Mouse (Mus musculus): ENCODE results near the gene Hist1h2ad. TPM values are rescaled to one million over a fixed set of nuclear protein-coding genes. Genes with fewer than 3 reads are reported as not detected.
"Not testable (repeated sequence)": the region's sequence is repeated elsewhere in the genome, so short reads cannot be mapped to it uniquely, and the experiment has no call there.

Gene Hist1h2ad
- polyA plus RNA-seq, 1 experiment from 2014 or later, result 1.6 TPM

DNA sequence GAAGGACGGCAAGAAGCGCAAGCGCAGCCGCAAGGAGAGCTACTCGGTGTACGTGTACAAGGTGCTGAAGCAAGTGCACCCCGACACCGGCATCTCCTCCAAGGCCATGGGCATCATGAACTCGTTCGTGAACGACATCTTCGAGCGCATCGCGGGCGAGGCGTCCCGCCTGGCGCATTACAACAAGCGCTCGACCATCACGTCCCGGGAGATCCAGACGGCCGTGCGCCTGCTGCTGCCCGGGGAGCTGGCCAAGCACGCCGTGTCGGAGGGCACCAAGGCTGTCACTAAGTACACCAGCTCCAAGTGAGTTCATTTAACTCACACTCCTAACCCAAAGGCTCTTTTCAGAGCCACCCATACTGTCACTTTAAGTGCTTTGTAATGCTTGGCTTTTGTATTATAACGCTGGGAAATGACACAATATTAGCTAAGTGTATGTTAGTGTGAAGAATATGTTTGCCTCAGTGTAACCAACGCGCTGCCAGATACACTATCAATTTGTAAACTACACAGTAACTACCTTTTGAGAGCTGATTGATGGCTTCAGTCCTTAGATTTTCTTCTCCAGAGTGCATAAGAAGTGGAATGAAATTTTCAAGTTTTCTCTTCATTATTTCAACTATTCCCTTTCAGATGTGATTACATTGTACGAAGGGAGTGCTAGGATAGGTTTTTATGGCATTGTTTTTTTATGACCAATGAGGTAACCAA lies 2.5 kb upstream of the Hist1h2ad start:
- H3K4me2 ChIP-seq, result peak overlapping the region; percentile 73
- H3K36me3 ChIP-seq; H3K27me3 ChIP-seq; ATAC-seq (replicated peaks; ENCODE audit: insufficient number of reproducible peaks, insufficient read depth, low FRiP score, low read depth); H3K9me3 ChIP-seq (replicated peaks): not testable (repeated sequence)
- H3K4me3 ChIP-seq, result peak overlapping the region; percentile 54
- H3K9ac ChIP-seq, result peak overlapping the region; percentile 58
- peaks cover 34% of the 10 kb centered on the region for H3K4me1 ChIP-seq (replicated peaks)
- peak overlapping the region; percentile 97 for H3K27ac ChIP-seq
- WGBS, result under 1% methylated on average over 17 of the region's 34 CpGs

- peak overlapping the region; percentile 58 for H3K9ac ChIP-seq
- 41% methylated on average over 2 of the region's 2 CpGs for WGBS
Observed at GRCm38 (mm10) chr13:23572218-23573033, 1.8 kb upstream of the Hist1h2ad start.

DNA sequence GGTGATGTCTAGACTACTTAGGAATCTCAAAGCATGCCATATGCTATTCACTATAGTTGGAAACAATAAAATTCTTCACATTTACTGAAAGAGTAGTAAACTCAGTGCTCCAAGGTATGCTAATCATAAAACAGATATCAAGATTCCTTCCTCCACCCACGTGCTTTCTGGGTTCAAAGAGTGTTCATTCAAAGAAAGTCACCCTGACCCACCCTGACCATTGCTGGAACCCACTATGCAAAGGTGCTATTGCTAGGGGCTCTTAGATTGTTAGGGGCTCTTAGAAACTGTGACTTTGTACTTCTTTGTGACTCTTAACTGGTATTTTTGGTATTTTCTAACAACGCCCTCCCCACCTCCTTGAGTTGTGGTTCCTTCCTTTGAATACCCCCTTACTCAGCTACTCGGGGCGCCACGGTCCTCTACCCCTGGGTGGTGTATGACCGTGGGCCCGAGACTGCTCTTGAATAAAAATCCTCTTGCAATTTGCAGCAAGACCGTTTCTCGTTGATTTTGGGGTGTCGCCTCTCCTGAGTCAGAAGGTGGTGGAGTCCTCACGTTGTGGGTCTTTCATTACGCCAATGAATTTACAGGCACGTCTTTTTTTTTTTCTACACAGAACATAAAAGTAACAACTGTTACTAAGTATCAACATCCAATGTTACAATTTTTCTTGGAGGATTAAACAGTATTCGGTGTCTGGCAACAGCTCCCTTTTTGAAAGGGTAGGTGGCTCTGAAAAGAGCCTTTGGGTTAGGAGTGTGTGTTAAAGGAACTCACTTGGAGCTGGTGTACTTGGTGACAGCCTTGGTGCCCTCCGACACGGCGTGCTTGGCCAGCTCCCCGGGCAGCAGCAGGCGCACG lies 915 bp upstream of the Hist1h2ad start:
- Histone ChIP-seq H3K4me1 (replicated peaks) (peaks cover 39% of the 10 kb centered on the region), H3K27ac (peak overlapping the region; percentile 97), H3K4me3 (peak overlapping the region; percentile 54), H3K4me2 (peak overlapping the region; percentile 73), H3K9ac (peak overlapping the region; percentile 58)
- H3K27me3 ChIP-seq; H3K36me3 ChIP-seq; H3K9me3 ChIP-seq (replicated peaks); ATAC-seq (replicated peaks; ENCODE audit: insufficient number of reproducible peaks, insufficient read depth, low FRiP score, low read depth): not testable (repeated sequence)
- 13% methylated on average over 20 of the region's 20 CpGs for WGBS

More at GRCm38 (mm10) chr13:23572218-23573033, 1.8 kb upstream of the Hist1h2ad start:
- Histone ChIP-seq H3K27ac (peak overlapping the region; percentile 97), H3K27me3 (no peaks in the 10 kb centered on the region), H3K4me3 (peak overlapping the region; percentile 54), H3K9me3 (replicated peaks) (no peaks in the 10 kb centered on the region), H3K36me3 (no peaks in the 10 kb centered on the region), H3K4me2 (peak overlapping the region; percentile 73), H3K4me1 (replicated peaks) (peaks cover 39% of the 10 kb centered on the region)
- no peak for ATAC-seq (replicated peaks; ENCODE audit: insufficient number of reproducible peaks, insufficient read depth, low FRiP score, low read depth)

GRCm38 (mm10) chr13:23574546-23575170 lies 477 bp downstream of the Hist1h2ad start:
- not testable (repeated sequence) for H3K9ac ChIP-seq; H3K36me3 ChIP-seq; H3K27me3 ChIP-seq; H3K9me3 ChIP-seq (replicated peaks); ATAC-seq (replicated peaks; ENCODE audit: insufficient number of reproducible peaks, insufficient read depth, low FRiP score, low read depth)
- Histone ChIP-seq H3K4me1 (replicated peaks) (peaks cover 38% of the 10 kb centered on the region), H3K4me2 (peak overlapping the region; percentile 73), H3K27ac (peak overlapping the region; percentile 97), H3K4me3 (peak overlapping the region; percentile 54)
- 1% methylated on average over 14 of the region's 39 CpGs for WGBS

- Histone ChIP-seq H3K27ac (peak within 1 kb of the TSS; percentile 79), H3K9ac (peak within 1 kb of the TSS; percentile 61), H3K27me3 (no peaks in the 10 kb centered on the region), H3K9me3 (replicated peaks) (no peaks in the 10 kb centered on the region), H3K36me3 (no peaks in the 10 kb centered on the region), H3K4me1 (replicated peaks) (peaks cover 33% of the 10 kb centered on the region), H3K4me3 (peak within 1 kb of the TSS; percentile 47), H3K4me2 (peak within 1 kb of the TSS; percentile 73)
- WGBS, result 1% methylated on average over 18 of the region's 18 CpGs
- ATAC-seq (replicated peaks; ENCODE audit: insufficient number of reproducible peaks, insufficient read depth, low FRiP score, low read depth), result peak; percentile 53; the same call in 1 of the 2 replicates
Observed at GRCm38 (mm10) chr13:23575271-23575851, 1.2 kb downstream of the Hist1h2ad start, which contains the start of gene Hist1h3d. Gene Hist1h3d (plus strand): TSS chr13:23575763.

- not testable (repeated sequence) for H3K36me3 ChIP-seq; H3K9me3 ChIP-seq (replicated peaks); ATAC-seq (replicated peaks; ENCODE audit: insufficient number of reproducible peaks, insufficient read depth, low FRiP score, low read depth); H3K27me3 ChIP-seq
- peak overlapping the region; percentile 61 for H3K9ac ChIP-seq
- peak overlapping the region; percentile 73 for H3K4me2 ChIP-seq
- WGBS, result 2% methylated on average over 11 of the region's 40 CpGs
- H3K27ac ChIP-seq, result peak overlapping the region; percentile 77
- H3K4me3 ChIP-seq, result peak overlapping the region; percentile 47
- peaks cover 35% of the 10 kb centered on the region for H3K4me1 ChIP-seq (replicated peaks)
Observed at GRCm38 (mm10) chr13:23575864-23576313, 1.7 kb downstream of the Hist1h2ad start.

DNA sequence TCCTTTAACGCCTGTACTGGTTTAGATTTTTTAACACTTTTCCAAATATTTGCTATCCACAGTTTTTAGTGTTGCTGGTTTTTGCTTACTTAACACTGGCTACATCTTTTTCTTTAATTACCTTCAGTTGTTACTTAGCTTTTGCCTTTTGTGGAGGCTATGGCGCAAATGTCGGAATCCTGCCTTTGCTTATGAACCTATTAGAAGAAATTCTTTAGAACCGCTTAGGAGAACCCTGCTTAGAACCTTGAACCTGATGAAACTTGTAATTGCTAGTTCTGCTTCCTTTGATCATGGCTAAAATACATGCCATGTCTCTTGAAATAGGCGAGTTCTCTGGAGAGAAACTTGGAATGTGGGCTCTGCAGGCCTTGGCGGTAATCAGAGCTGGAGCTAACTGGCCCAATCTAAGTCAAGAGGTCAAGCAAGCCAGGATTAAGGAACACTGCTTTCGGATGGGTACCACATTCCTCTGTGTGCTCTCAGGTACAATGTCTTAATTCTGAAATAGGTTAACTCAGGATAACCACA lies 2.2 kb downstream of the Hist1h2ad start:
- H3K27ac ChIP-seq, result peak overlapping the region; percentile 77
- no peaks in the 10 kb centered on the region for H3K27me3 ChIP-seq
- H3K4me3 ChIP-seq, result peak overlapping the region; percentile 47
- WGBS, result 22% methylated on average over 7 of the region's 7 CpGs
- H3K9me3 ChIP-seq (replicated peaks), result no peaks in the 10 kb centered on the region
- H3K36me3 ChIP-seq, result no peaks in the 10 kb centered on the region
- peaks cover 38% of the 10 kb centered on the region for H3K4me1 ChIP-seq (replicated peaks)
- ATAC-seq (replicated peaks; ENCODE audit: insufficient number of reproducible peaks, insufficient read depth, low FRiP score, low read depth), result no peak
- peak overlapping the region; percentile 73 for H3K4me2 ChIP-seq
- peak overlapping the region; percentile 61 for H3K9ac ChIP-seq

GRCm38 (mm10) chr13:23576906-23577639 lies 2.9 kb downstream of the Hist1h2ad start:
- Histone ChIP-seq H3K36me3 (no peaks in the 10 kb centered on the region), H3K27ac (peak overlapping the region; percentile 77), H3K4me2 (peak overlapping the region; percentile 73), H3K9me3 (replicated peaks) (no peaks in the 10 kb centered on the region), H3K9ac (peak overlapping the region; percentile 61; the same call in 1 of the 2 replicates), H3K4me3 (peak overlapping the region; percentile 47), H3K27me3 (no peaks in the 10 kb centered on the region), H3K4me1 (replicated peaks) (peaks cover 37% of the 10 kb centered on the region)
- ATAC-seq (replicated peaks; ENCODE audit: insufficient number of reproducible peaks, insufficient read depth, low FRiP score, low read depth), result no peak
- 52% methylated on average over 6 of the region's 6 CpGs for WGBS

DNA sequence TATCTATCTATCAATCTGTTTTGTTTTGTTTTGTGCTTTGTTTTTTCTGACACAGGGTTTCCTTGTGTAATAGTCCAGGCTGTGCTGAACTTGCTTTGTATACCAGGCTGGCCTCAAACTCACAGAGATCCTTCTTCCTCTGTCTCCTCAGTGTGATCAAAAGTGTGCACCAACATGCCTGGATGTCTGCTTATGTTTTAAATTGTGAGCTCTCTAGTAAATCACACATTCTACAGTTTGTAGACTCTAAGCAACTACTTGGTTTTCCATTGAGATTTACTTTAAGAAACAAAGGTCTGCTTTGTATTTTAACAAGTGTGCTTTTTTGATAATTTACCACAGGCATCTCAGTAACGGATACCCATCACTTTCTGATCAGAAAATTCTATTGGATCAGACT lies 3.7 kb downstream of the Hist1h2ad start:
- Histone ChIP-seq H3K4me1 (replicated peaks) (peaks cover 35% of the 10 kb centered on the region), H3K27me3 (no peaks in the 10 kb centered on the region), H3K27ac (no peak overlapping the region), H3K9ac (no peak overlapping the region), H3K4me2 (no peak overlapping the region), H3K9me3 (replicated peaks) (no peaks in the 10 kb centered on the region), H3K36me3 (no peaks in the 10 kb centered on the region), H3K4me3 (no peak overlapping the region)
- no peak for ATAC-seq (replicated peaks; ENCODE audit: insufficient number of reproducible peaks, insufficient read depth, low FRiP score, low read depth)
- WGBS, result 85% methylated on average over 1 of the region's 1 CpGs

Data from heart, embryonic 15.5 days (tissue).